Mouse (Mus musculus): ENCODE results near the gene Mrgpra2a.
"Not testable (repeated sequence)": the region's sequence is repeated elsewhere in the genome, so short reads cannot be mapped to it uniquely, and the experiment has no call there.

The Mrgpra2a gene

GRCm38 (mm10) chr7:47452015-47452414 lies at the start of gene Mrgpra2a:
Gene Mrgpra2a (minus strand): TSS chr7:47452139.
- not testable (repeated sequence) for DNase-seq

DNA sequence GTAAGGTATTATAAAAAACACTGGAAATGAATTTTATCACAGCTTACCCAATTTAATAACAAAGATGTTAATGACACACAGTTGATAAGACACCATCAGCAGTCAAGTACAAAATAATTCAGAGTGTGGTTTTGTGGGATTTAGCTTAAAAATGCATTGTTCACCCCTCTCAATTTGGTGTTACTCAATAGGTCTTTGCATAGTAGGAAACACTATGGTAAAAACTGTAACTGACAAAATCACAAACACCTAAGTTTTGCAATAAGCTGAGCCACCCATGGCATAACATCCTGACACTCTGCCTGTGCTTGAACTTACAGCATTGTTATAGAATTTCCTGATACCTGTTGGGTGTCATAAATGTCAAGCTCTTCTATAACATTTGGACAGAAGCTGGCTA lies 39.3 kb upstream of the Mrgpra2a start:
- not testable (repeated sequence) for DNase-seq

GRCm38 (mm10) chr7:47489438-47489837 lies 37.5 kb upstream of the Mrgpra2a start:
- DNase-seq: not testable (repeated sequence)

DNA sequence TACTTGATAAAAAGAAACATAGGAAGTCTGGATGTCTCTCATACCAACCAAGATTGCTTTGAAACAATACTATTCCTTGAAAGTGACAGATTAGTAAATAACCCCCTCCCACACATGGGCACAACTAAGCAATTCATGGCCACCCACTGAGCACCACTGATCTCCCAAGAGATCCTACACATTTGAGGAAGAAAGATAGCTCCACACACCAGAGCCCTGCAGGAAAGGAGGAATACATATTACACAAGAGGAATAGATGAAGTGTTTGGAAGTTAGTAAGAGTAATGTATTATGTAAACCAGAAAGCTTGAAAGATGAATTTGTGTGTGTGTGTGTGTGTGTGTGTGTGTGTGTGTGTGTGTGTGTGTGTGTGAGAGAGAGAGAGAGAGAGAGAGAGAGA lies 31.2 kb upstream of the Mrgpra2a start:
- DNase-seq: not testable (repeated sequence)

GRCm38 (mm10) chr7:47473904-47474303 lies 22.0 kb upstream of the Mrgpra2a start:
- not testable (repeated sequence) for DNase-seq

DNA sequence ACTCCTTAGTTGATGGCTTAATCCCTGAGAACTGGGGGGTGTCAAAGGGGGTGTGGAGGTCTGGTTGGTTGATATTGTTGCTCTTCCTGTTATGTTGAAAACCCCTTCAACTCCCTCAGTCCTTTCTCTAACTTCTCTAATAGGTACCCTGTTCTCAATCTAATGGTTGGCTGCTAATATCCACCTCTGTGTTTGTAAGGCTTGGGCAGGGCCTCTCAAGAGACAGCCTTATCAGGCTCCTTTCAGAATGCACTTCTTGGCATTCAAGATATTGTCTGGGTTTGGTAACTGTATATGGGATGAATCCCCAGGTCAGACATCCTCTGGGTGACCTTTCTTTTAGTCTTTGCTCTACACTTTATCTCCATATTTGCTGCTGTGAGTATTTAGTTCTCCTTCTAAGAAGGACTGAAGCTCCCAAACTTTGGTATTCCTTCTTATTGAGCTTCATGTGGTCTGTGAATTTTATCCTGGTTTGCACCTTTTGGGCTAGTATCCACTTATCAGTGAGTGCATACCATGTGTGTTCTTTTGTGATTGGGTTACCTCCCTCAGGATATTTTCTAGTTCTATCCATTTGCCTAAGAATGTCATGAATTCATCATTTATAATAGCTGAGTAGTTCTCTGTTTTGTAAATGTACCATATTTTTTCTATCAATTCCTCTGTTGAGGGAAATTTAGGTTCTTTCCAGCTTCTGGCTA lies 13.5 kb upstream of the Mrgpra2a start:
- DNase-seq: not testable (repeated sequence)

GRCm38 (mm10) chr7:47445729-47446128 lies 6.2 kb downstream of the Mrgpra2a start:
- DNase-seq: not testable (repeated sequence)

DNA sequence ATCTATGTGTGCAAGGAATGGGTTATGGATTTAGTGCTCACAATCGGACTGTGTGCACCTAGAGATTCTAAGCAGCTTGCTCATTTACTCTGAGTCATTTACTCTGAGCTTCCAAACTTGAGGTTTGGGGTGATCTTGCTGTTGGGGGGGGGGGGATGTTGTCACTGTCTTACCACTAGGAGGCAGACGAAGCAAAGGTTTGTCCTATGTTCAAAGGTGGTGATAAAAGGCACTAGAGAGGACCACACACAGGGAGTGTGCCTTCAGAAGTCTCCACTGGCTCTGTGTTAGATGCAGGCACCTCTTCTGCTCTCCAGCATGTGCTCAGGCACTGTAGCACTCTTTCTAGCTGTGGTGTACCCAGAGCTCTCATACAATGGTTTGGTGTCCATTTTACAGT lies 15.5 kb downstream of the Mrgpra2a start:
- DNase-seq: not testable (repeated sequence)

- not testable (repeated sequence) for DNase-seq
These were observed 24.0 kb downstream of the Mrgpra2a start for GRCm38 (mm10) chr7:47427815-47428508.

DNA sequence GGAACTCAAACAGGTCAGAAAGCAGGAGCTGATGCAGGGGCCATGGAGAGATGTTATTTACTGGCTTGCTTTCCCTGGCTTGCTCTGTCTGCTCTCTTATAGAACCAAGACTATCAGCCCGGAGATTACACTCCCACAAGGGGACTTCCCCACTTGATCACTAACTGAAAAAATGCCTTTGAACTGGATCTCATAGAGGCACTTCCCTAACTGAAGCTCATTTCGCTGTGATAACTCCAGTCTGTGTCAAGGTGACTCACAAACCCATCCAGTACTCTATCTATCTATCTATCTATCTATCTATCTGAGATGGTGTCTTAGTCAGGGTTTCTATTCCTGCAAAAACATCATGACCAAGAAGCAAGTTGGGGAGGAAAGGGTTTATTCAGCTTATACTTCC lies 41.3 kb downstream of the Mrgpra2a start:
- no peak for DNase-seq

GRCm38 (mm10) chr7:47409545-47409944 lies 42.4 kb downstream of the Mrgpra2a start:
- no peak for DNase-seq

DNA sequence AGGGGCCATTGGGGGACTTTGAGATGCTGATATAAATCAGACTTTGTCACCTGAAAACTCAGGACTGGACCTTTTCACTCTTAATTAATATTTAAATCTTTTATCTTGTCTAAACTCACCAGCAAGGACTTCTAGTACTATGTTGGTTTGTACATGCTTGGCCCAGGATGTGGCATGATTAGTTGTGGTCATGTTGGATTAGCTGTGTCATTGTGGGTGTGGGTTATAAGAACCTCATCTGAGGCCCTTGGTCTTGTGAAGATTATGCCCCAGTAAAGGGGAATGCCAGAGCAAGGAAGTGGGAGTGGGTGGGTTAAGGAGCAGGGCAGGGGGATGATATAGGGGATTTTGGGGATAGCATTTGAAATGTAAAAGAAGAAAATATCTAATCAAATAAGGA lies 50.8 kb downstream of the Mrgpra2a start:
- no peak for DNase-seq

All from kidney, postnatal 4 days (tissue).